Mouse (Mus musculus) liver, embryonic 14.5 days (tissue): ENCODE measurements at regions not wholly inside any gene's neighbourhood (a gene's known extent, or its start where the extent isn't known, plus 50 kb on each side); places are given as distances from the start of the nearest gene placed in this dataset.

Source experiments
- ATAC-seq: fragments of 200-750 bp; cut with Nextera tagmentation; 2 replicates; pipeline ENCODE4 v1.8.0; 2017; ENCODE audit warnings: moderate number of reproducible peaks, mild to moderate bottlenecking, moderate library complexity; ENCODE audit not compliant: insufficient read depth
- DNase-seq, 3 experiments: peaks; one replicate each; pipeline ENCODE4 v3.0.0-alpha.2; 2012 to 2013; ENCODE audit warnings: low read depth in 3 of 3, low spot score in 3 of 3
- H3K27ac ChIP-seq: fragments of 300-500 bp; sonication (generic); 2 replicates; pipeline ENCODE4 v1.5.1; 2014; ENCODE audit warnings: moderate library complexity, mild to moderate bottlenecking, control low read depth, inconsistent platforms
- H3K27me3 ChIP-seq: fragments of 300-500 bp; sonication (generic); 2 replicates; pipeline ENCODE4 v1.6.1; 2014; ENCODE audit warnings: mild to moderate bottlenecking, low read length, moderate library complexity; ENCODE audit not compliant: control insufficient read depth, insufficient read depth
- H3K36me3 ChIP-seq: fragments of 300-500 bp; sonication (generic); replicated peaks from 2 replicates; pipeline ENCODE4 v1.6.1; 2014; ENCODE audit warnings: low read depth; ENCODE audit not compliant: control insufficient read depth, insufficient read depth
- H3K4me1 ChIP-seq, 2 experiments: fragments of 200-500 bp in 1 of 2; fragments of 300-500 bp in 1 of 2; sonication (generic) in 1 of 2; replicated peaks; 2 replicates each; pipeline ENCODE4 v1.6.1; 2012 to 2014; ENCODE audit warnings: antibody characterized with exemption in 1 of 2, inconsistent platforms in 1 of 2, low read length in 1 of 2; ENCODE audit not compliant: control insufficient read depth in 2 of 2, insufficient read depth in 2 of 2
- H3K4me2 ChIP-seq: fragments of 300-500 bp; sonication (generic); 2 replicates; pipeline ENCODE4 v1.6.1; 2014; ENCODE audit warnings: low read depth, mild to moderate bottlenecking, control low read depth, moderate library complexity
- H3K4me3 ChIP-seq, 2 experiments: fragments of 200-500 bp in 1 of 2; fragments of 300-500 bp in 1 of 2; sonication (generic) in 1 of 2; 2 replicates each; pipeline ENCODE4 v1.5.1; 2012 to 2014; ENCODE audit warnings: low read depth in 2 of 2, low read length in 2 of 2, mild to moderate bottlenecking in 2 of 2, control low read depth in 1 of 2, inconsistent platforms in 1 of 2, moderate library complexity in 1 of 2; ENCODE audit not compliant: insufficient read depth in 1 of 2
- H3K9ac ChIP-seq: fragments of 300-500 bp; sonication (generic); replicated peaks from 2 replicates; pipeline ENCODE4 v1.6.1; 2014; ENCODE audit warnings: mild to moderate bottlenecking, control low read depth, moderate library complexity
- H3K9me3 ChIP-seq: fragments of 300-500 bp; sonication (generic); 2 replicates; pipeline ENCODE4 v1.6.1; 2016; ENCODE audit warnings: low read length, mixed read lengths; ENCODE audit not compliant: control insufficient read depth
- CTCF ChIP-seq: IDR thresholded peaks from 2 replicates; pipeline ENCODE4 v1.5.1; 2016; ENCODE audit warnings: antibody characterized with exemption, low read depth, control low read depth
- EP300 ChIP-seq: IDR thresholded peaks from 2 replicates; pipeline ENCODE4 v1.6.1; 2016; ENCODE audit warnings: antibody characterized with exemption, low read depth
- WGBS: fragments of 180-500 bp; shearing (Covaris S2); extraction: QIAGEN DNeasy Blood & Tissue Kit; methylation state at CpG from one replicate; pipeline ENCODE4 v1.1.7; 2014; ENCODE audit not compliant: insufficient replicate concordance; 5-methylcytosine and 5-hydroxymethylcytosine counted together

- DNase-seq: no peak
- WGBS: 42% methylated on average over 9 of the region's 9 CpGs
These were observed 240.0 kb upstream of the Thbs1 start for GRCm38 (mm10) chr2:117871507-117872282.

GRCm38 (mm10) chr2:117877816-117878215, 233.9 kb upstream of the Thbs1 start:
- ATAC-seq: no peak
- Histone ChIP-seq H3K4me1 (no peaks in the 10 kb centered on the region), H3K27ac (no peak overlapping the region), H3K36me3 (no peaks in the 10 kb centered on the region), H3K4me2 (no peak overlapping the region), H3K4me3 (no peak overlapping the region), H3K9ac (no peak overlapping the region), H3K9me3 (no peaks in the 10 kb centered on the region), H3K27me3 (no peaks in the 10 kb centered on the region)
- no peak for DNase-seq
- TF ChIP-seq EP300 (no peak), CTCF (no peak)
- 61% methylated on average over 6 of the region's 6 CpGs for WGBS

More at GRCm38 (mm10) chr2:117871507-117872282, 240.0 kb upstream of the Thbs1 start:
- no peak overlapping the region for H3K4me3 ChIP-seq
- no peak for ATAC-seq
- no peaks in the 10 kb centered on the region for H3K36me3 ChIP-seq
- H3K4me2 ChIP-seq: no peak overlapping the region
- no peak overlapping the region for H3K27ac ChIP-seq
- H3K9me3 ChIP-seq: no peaks in the 10 kb centered on the region
- H3K9ac ChIP-seq: no peak overlapping the region
- H3K4me1 ChIP-seq: no peaks in the 10 kb centered on the region
- H3K27me3 ChIP-seq: no peaks in the 10 kb centered on the region
- TF ChIP-seq EP300 (no peak), CTCF (no peak)

GRCm38 (mm10) chr2:117882136-117882535, 229.5 kb upstream of the Thbs1 start:
- no peaks in the 10 kb centered on the region for H3K36me3 ChIP-seq
- no peak overlapping the region for H3K4me3 ChIP-seq
- no peak overlapping the region for H3K27ac ChIP-seq
- no peaks in the 10 kb centered on the region for H3K4me1 ChIP-seq
- H3K9ac ChIP-seq: no peak overlapping the region
- no peaks in the 10 kb centered on the region for H3K27me3 ChIP-seq
- no peak for DNase-seq
- WGBS: 67% methylated on average over 4 of the region's 4 CpGs
- TF ChIP-seq CTCF (no peak), EP300 (no peak)
- no peak for ATAC-seq
- H3K9me3 ChIP-seq: no peaks in the 10 kb centered on the region
- no peak overlapping the region for H3K4me2 ChIP-seq

GRCm38 (mm10) chr2:117882890-117883289, 228.8 kb upstream of the Thbs1 start:
- H3K9ac ChIP-seq: no peak overlapping the region
- no peaks in the 10 kb centered on the region for H3K9me3 ChIP-seq
- no peak for TF ChIP-seq CTCF
- no peak for TF ChIP-seq EP300
- 42% methylated on average over 2 of the region's 2 CpGs for WGBS
- no peaks in the 10 kb centered on the region for H3K36me3 ChIP-seq
- no peaks in the 10 kb centered on the region for H3K27me3 ChIP-seq
- no peak overlapping the region for H3K27ac ChIP-seq
- DNase-seq (no peak), ATAC-seq (no peak)
- no peaks in the 10 kb centered on the region for H3K4me1 ChIP-seq
- H3K4me3 ChIP-seq: no peak overlapping the region
- H3K4me2 ChIP-seq: no peak overlapping the region

GRCm38 (mm10) chr2:117886516-117886915, 225.2 kb upstream of the Thbs1 start:
- Histone ChIP-seq H3K9me3 (no peaks in the 10 kb centered on the region), H3K4me1 (no peaks in the 10 kb centered on the region), H3K9ac (no peak overlapping the region), H3K4me3 (no peak overlapping the region), H3K4me2 (no peak overlapping the region), H3K36me3 (no peaks in the 10 kb centered on the region), H3K27me3 (no peaks in the 10 kb centered on the region), H3K27ac (no peak overlapping the region)
- TF ChIP-seq CTCF (no peak), EP300 (no peak)
- no peak for DNase-seq
- 48% methylated on average over 3 of the region's 3 CpGs for WGBS
- ATAC-seq: no peak
